Mouse (Mus musculus) spleen, adult 2 months (tissue): ENCODE data around the gene Spem2.

Experiments used
- CTCF ChIP-seq: fragments of 200-500 bp; IDR thresholded peaks from 2 replicates; pipeline ENCODE4 v1.5.1; 2011; ENCODE audit warnings: mild to moderate bottlenecking, inconsistent platforms; ENCODE audit not compliant: insufficient read depth, insufficient read length, insufficient replicate concordance; ENCODE audit errors: extremely low read depth
- POLR2A ChIP-seq: fragments of 200-500 bp; IDR thresholded peaks from 2 replicates; pipeline ENCODE4 v1.6.1; 2011; ENCODE audit warnings: low read depth, low read length, inconsistent platforms

- TF ChIP-seq POLR2A (peak; percentile 35), CTCF (no peak)
These were observed 19.9 kb upstream of the Spem2 start, which contains the start of gene Tmem256 for GRCm38 (mm10) chr11:69837952-69838713.
